8 mouse cellular contexts compared by ENCODE assay signal in the genomic region with DNA sequence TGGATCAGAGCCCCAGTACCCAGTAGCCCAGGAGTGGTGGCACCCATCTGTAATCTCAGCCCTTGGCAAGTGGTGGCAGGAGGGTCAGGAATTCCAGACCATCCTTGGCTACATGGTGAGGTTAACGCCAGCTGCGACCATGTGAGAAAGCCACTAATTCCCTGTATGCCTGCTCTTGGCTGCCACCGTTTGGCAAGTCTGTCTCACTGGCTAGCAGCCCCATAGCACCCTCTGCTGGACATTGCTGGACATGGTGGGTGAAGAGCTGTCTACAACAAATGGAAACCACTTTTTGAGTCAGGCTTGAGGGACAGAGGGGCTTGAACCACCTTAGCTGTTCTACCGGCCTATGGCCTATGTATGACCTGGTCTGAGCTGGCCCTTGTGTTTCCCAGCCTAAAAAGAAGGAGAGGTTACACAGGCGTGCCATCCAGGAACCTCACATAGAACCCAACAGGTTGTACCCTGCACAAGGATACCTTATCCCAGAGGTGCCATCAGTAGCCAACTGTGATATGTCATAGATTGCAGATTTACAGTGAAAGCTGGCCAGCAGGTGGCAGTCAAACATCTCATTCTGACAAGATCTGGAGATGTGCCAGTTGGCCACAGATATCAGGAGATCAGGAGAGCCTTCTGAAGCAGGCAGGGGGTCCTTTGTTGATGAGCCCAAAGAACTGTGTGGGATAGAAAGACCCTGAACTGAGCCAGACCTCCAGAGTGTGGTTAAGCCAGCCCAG. TPM values are rescaled to one million over a fixed set of nuclear protein-coding genes. Genes with fewer than 3 reads are reported as not detected.
DNase-seq lines count a peak whose midpoint lies in the region; ATAC-seq and TF ChIP-seq lines count a peak whose summit lies in the region.

No protein-coding gene starts in this region.

- no peak for TF ChIP-seq POLR2A in bone marrow macrophage, adult 2 months (IDR thresholded peaks at IDR 0.05; ENCODE audit: borderline replicate concordance, low read depth, low read length)
- no peak for TF ChIP-seq POLR2A in embryonic fibroblast, embryonic 13.5 days (IDR thresholded peaks at IDR 0.05; ENCODE audit: low read depth, low read length)

- H3K36me3 ChIP-seq in heart, postnatal 0 days (replicated peaks; ENCODE audit: control insufficient read depth, insufficient read depth, low read length): no peaks in the 10 kb centered on the region
- no peaks in the 10 kb centered on the region for H3K36me3 ChIP-seq in liver, embryonic 16.5 days (ENCODE audit: control insufficient read depth, insufficient read depth)
- H3K36me3 ChIP-seq in neural tube, embryonic 13.5 days: no peaks in the 10 kb centered on the region

- WGBS in heart, postnatal 0 days: 6% methylated on average over 5 of the region's 5 CpGs
- 4% methylated on average over 5 of the region's 5 CpGs for WGBS in liver, embryonic 16.5 days (ENCODE audit: insufficient replicate concordance)
- WGBS in neural tube, embryonic 13.5 days: 7% methylated on average over 5 of the region's 5 CpGs

- no peak overlapping the region for H3K27ac ChIP-seq in bone marrow macrophage, adult 2 months (ENCODE audit: insufficient read depth, low read depth, low read length)
- H3K27ac ChIP-seq in embryonic fibroblast, embryonic 13.5 days (ENCODE audit: insufficient read depth, low read length): no peak overlapping the region
- no peak overlapping the region for H3K27ac ChIP-seq in heart, postnatal 0 days (ENCODE audit: low read depth)
- H3K27ac ChIP-seq in liver, embryonic 16.5 days (ENCODE audit: low read length): no peak overlapping the region
- no peak overlapping the region for H3K27ac ChIP-seq in neural tube, embryonic 13.5 days (replicated peaks)

- no peak overlapping the region for H3K4me3 ChIP-seq in bone marrow macrophage, adult 2 months (ENCODE audit: insufficient read depth, low read length)
- H3K4me3 ChIP-seq in embryonic fibroblast, embryonic 13.5 days (ENCODE audit: insufficient read depth, low read length): no peak overlapping the region
- no peak overlapping the region for H3K4me3 ChIP-seq in heart, postnatal 0 days (ENCODE audit: low read depth, low read length)
- H3K4me3 ChIP-seq in liver, embryonic 16.5 days (ENCODE audit: low read depth, low read length): no peak overlapping the region
- H3K4me3 ChIP-seq in neural tube, embryonic 13.5 days: no peak overlapping the region

- no peak for TF ChIP-seq EP300 in heart, postnatal 0 days (IDR thresholded peaks at IDR 0.05; ENCODE audit: low read depth)

- H3K9ac ChIP-seq in heart, postnatal 0 days (replicated peaks; ENCODE audit: low read depth, low read length): no peak overlapping the region
- no peak overlapping the region for H3K9ac ChIP-seq in liver, embryonic 16.5 days (ENCODE audit: low read depth, low read length)
- 0 out of 2 replicates have a peak overlapping the region, but pooled peaks have one; percentile 0 for H3K9ac ChIP-seq in neural tube, embryonic 13.5 days

- TF ChIP-seq CTCF in bone marrow macrophage, adult 2 months (IDR thresholded peaks at IDR 0.05; ENCODE audit: low read depth, low read length): peak; percentile 92
- TF ChIP-seq CTCF in embryonic fibroblast, embryonic 13.5 days (IDR thresholded peaks at IDR 0.05; ENCODE audit: borderline replicate concordance, insufficient read depth, low read length): peak; percentile 100
- TF ChIP-seq CTCF in heart, postnatal 0 days (IDR thresholded peaks at IDR 0.05; ENCODE audit: low read depth): peak; percentile 100

- H3K4me1 ChIP-seq in bone marrow macrophage, adult 2 months (ENCODE audit: control insufficient read depth, insufficient read depth, low read length): no peaks in the 10 kb centered on the region
- H3K4me1 ChIP-seq in embryonic fibroblast, embryonic 13.5 days (ENCODE audit: control insufficient read depth, insufficient read depth, low read length): no peaks in the 10 kb centered on the region
- H3K4me1 ChIP-seq in heart, postnatal 0 days (ENCODE audit: control insufficient read depth, insufficient read depth): no peaks in the 10 kb centered on the region
- H3K4me1 ChIP-seq in liver, embryonic 16.5 days (ENCODE audit: control insufficient read depth, low read depth, low read length): no peaks in the 10 kb centered on the region
- no peaks in the 10 kb centered on the region; the same call in 1 of the 2 replicates for H3K4me1 ChIP-seq in neural tube, embryonic 13.5 days (replicated peaks)

- H3K4me2 ChIP-seq in heart, postnatal 0 days (ENCODE audit: low read depth, low read length): no peak overlapping the region
- no peak overlapping the region for H3K4me2 ChIP-seq in liver, embryonic 16.5 days (ENCODE audit: low read depth, low read length)
- H3K4me2 ChIP-seq in neural tube, embryonic 13.5 days: no peak overlapping the region

- H3K9me3 ChIP-seq in heart, postnatal 0 days (replicated peaks; ENCODE audit: control insufficient read depth, low read length): no peaks in the 10 kb centered on the region
- no peaks in the 10 kb centered on the region for H3K9me3 ChIP-seq in liver, embryonic 16.5 days (replicated peaks; ENCODE audit: control insufficient read depth, low read length)
- no peaks in the 10 kb centered on the region for H3K9me3 ChIP-seq in neural tube, embryonic 13.5 days

- H3K27me3 ChIP-seq in heart, postnatal 0 days (ENCODE audit: control insufficient read depth, insufficient read depth, low read length): no peaks in the 10 kb centered on the region
- no peaks in the 10 kb centered on the region for H3K27me3 ChIP-seq in liver, embryonic 16.5 days (ENCODE audit: control insufficient read depth, insufficient read depth, low read depth, low read length)
- no peaks in the 10 kb centered on the region for H3K27me3 ChIP-seq in neural tube, embryonic 13.5 days

- peak; percentile 95 for DNase-seq in CD4-positive, CD25-positive, alpha-beta regulatory T cell, adult 2 months (ENCODE audit: low read depth, low spot score)
- DNase-seq in heart, postnatal 0 days (ENCODE audit: low spot score): peak; percentile 84
- peak; percentile 97 to 98 for DNase-seq in kidney, postnatal 4 days
- peak; percentile 71 for DNase-seq in telencephalon, adult 2 months (ENCODE audit: low read depth, low spot score)

- peak; percentile 70 for ATAC-seq in heart, postnatal 0 days (ENCODE audit: insufficient read depth, low read depth)
- peak; percentile 49 for ATAC-seq in liver, embryonic 16.5 days (ENCODE audit: low read depth)
- ATAC-seq in neural tube, embryonic 13.5 days (ENCODE audit: low read depth): peak; percentile 76

RNA-seq across cellular contexts. Expression of a gene that starts 10.4 kb away (rescaled TPM):
- polyA plus RNA-seq in bone marrow macrophage, adult 2 months (2012; ENCODE audit: insufficient read depth, insufficient read length, missing spikeins): 136 and 152 TPM in 2 replicates
- polyA plus RNA-seq in embryonic fibroblast, embryonic 13.5 days (2011; ENCODE audit: insufficient read length, low read depth, missing spikeins): 0.44 TPM in 1 of 2 replicates, not detected in the other
- total RNA-seq in heart, postnatal 0 days (2014; rRNA removed; ENCODE audit: low replicate concordance): 1.4 and 6.3 TPM in 2 replicates
- polyA plus RNA-seq in heart, postnatal 0 days (2015; fragmentation: Nextera tagmentation; extraction: Ambion mirVana): 1.6 and 2.3 TPM in 2 replicates
- polyA plus RNA-seq in liver, embryonic 16.5 days (2015; fragmentation: Nextera tagmentation; extraction: Ambion mirVana): 7.7 and 8.1 TPM in 2 replicates
- polyA plus RNA-seq in neural tube, embryonic 13.5 days (2015; fragmentation: Nextera tagmentation; extraction: Ambion mirVana): 3.7 and 4.2 TPM in 2 replicates

RNA-seq across cellular contexts. Expression of a gene that starts 23.4 kb away (rescaled TPM):
- polyA plus RNA-seq in bone marrow macrophage, adult 2 months (2012; ENCODE audit: insufficient read depth, insufficient read length, missing spikeins): 129 and 138 TPM in 2 replicates
- 296 and 366 TPM in 2 replicates for polyA plus RNA-seq in embryonic fibroblast, embryonic 13.5 days (2011; ENCODE audit: insufficient read length, low read depth, missing spikeins)
- 357 and 380 TPM in 2 replicates for total RNA-seq in heart, postnatal 0 days (2014; rRNA removed; ENCODE audit: low replicate concordance)
- 208 and 209 TPM in 2 replicates for polyA plus RNA-seq in heart, postnatal 0 days (2015; fragmentation: Nextera tagmentation; extraction: Ambion mirVana)
- polyA plus RNA-seq in liver, embryonic 16.5 days (2015; fragmentation: Nextera tagmentation; extraction: Ambion mirVana): 33.3 and 48.5 TPM in 2 replicates
- polyA plus RNA-seq in neural tube, embryonic 13.5 days (2015; fragmentation: Nextera tagmentation; extraction: Ambion mirVana): 467 and 490 TPM in 2 replicates

RNA-seq across cellular contexts. Expression of a gene that starts 53.7 kb away (rescaled TPM):
- polyA plus RNA-seq in bone marrow macrophage, adult 2 months (2012; ENCODE audit: insufficient read depth, insufficient read length, missing spikeins): 0.41 TPM in 1 of 2 replicates, not detected in the other
- 0.23 and 0.61 TPM in 2 replicates for polyA plus RNA-seq in embryonic fibroblast, embryonic 13.5 days (2011; ENCODE audit: insufficient read length, low read depth, missing spikeins)
- 3.6 and 12.4 TPM in 2 replicates for total RNA-seq in heart, postnatal 0 days (2014; rRNA removed; ENCODE audit: low replicate concordance)
- 4.5 and 4.8 TPM in 2 replicates for polyA plus RNA-seq in heart, postnatal 0 days (2015; fragmentation: Nextera tagmentation; extraction: Ambion mirVana)
- 2.0 and 2.6 TPM in 2 replicates for polyA plus RNA-seq in liver, embryonic 16.5 days (2015; fragmentation: Nextera tagmentation; extraction: Ambion mirVana)
- 1.5 and 1.8 TPM in 2 replicates for polyA plus RNA-seq in neural tube, embryonic 13.5 days (2015; fragmentation: Nextera tagmentation; extraction: Ambion mirVana)

Comparison
In these comparisons a context has a peak if more than half of its experiments do, and no peak if none do; other contexts are left out.
1. RNA of a gene that starts 10.4 kb away (polyA plus RNA-seq): 136 to 152 TPM in bone marrow macrophage, adult 2 months; 7.7 to 8.1 TPM in liver, embryonic 16.5 days, 3.7 to 4.2 TPM in neural tube, embryonic 13.5 days, 1.6 to 2.3 TPM in heart, postnatal 0 days and 0.44 TPM in embryonic fibroblast, embryonic 13.5 days; every median in the first group is over 10 times any median in the second.
2. Peak in every context shown above with its lines, with median percentiles within 50 percentile points of each other: DNase-seq, CTCF ChIP-seq and ATAC-seq.